Mouse (Mus musculus) spleen, postnatal 0 days (tissue): ENCODE data around the gene Morn3. TPM values are rescaled to one million over a fixed set of nuclear protein-coding genes. Genes with fewer than 3 reads are reported as not detected.

Source experiments
- polyA plus RNA-seq: library from polyadenylated mRNA; unstranded; fragments of >200 nt; fragmentation: Nextera tagmentation; extraction: Ambion mirVana; gene quantifications from 2 replicates; pipeline ENCODE4 v1.2.1, GENCODE M21; 2015

Gene Morn3
- polyA plus RNA-seq, result 1.8 and 1.9 TPM in 2 replicates

DNA sequence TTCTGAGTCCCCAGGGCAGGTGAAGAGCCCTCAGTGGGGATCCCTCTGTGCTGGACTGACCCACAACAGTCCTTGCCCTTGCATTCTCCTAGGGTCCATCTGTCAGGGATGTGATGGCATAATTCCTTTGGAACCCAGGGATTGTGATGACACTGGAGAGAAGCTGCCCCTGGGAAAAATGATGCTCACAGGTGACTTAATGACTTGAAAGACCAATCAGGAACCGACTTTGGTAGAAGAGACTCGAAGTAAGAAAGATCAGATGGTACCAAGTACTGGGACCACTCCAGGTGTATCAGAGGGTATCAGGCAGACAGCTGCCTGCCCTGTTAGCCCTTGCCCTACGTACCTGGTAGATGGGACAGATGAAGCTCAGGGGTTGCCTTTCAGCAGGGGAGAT lies at the start of gene Morn3:
Gene Morn3 (minus strand): TSS at position 101 of the 400 bp plus-strand sequence.

DNA sequence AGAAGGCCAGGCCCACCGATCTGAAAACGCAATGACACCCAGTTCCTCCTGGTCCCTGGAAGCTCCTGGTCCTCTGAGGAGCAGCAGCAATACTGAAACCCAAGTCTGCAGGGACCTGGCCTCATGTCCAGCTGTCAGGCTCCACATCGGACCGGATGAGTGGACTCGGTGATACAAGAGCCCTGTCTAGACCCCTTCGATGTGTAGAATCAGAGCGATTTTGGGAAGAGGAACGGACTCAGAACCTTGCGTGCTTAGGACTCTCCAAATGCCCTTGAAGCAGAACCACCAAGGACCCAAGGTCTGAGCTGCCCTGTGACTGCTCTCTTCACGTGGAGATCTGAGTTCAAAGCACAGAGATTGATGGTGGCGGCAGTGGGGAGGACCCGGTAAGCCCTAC lies 21.3 kb upstream of the Morn3 start, which contains the start of gene Tmem120b:
Gene Tmem120b (plus strand): TSS at position 301 of the 400 bp plus-strand sequence.

DNA sequence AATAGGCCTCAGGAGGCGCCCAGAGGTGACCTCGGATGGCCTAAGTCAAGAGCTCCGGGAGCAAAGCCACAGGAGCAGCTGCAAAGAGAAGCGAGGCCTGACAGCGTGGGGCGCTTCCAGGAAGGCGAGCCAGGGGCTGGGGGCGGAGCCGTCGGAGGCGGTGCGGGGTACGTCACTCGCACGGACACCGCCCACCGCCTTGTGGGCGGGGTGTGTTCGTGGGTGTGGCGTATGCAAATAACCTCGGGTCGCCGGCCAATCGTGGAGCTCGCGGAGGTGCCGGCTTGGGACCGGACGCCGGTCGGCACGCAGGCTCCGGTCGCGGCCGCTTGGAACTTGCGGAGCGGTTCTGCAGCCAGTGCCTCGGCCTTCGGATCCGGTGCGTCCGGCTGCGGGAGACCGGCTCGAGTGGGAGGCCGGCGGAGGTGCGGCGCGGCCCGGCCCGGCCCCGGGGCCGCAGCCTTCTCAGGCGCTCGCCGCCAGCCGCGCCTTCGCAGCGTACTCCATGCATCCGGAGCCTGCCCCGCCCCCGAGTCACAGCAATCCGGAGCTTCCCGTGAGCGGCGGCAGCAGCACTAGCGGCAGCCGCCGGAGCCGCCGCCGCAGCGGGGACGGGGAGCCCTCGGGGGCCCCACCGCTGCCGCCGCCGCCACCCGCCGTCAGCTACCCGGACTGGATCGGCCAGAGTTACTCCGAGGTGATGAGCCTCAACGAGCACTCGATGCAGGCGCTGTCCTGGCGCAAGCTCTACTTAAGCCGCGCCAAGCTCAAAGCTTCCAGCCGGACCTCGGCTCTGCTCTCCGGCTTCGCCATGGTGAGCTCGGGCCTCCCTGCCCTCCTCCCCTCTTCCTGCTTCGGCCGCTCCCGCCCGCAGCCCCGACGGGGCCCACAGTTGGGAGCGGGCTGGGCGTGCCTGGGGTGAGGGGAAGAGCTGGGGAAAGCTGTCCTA lies 31.8 kb downstream of the Morn3 start, which contains the start of gene Orai1:
Gene Orai1 (plus strand): TSS at position 322 of the 949 bp plus-strand sequence.

DNA sequence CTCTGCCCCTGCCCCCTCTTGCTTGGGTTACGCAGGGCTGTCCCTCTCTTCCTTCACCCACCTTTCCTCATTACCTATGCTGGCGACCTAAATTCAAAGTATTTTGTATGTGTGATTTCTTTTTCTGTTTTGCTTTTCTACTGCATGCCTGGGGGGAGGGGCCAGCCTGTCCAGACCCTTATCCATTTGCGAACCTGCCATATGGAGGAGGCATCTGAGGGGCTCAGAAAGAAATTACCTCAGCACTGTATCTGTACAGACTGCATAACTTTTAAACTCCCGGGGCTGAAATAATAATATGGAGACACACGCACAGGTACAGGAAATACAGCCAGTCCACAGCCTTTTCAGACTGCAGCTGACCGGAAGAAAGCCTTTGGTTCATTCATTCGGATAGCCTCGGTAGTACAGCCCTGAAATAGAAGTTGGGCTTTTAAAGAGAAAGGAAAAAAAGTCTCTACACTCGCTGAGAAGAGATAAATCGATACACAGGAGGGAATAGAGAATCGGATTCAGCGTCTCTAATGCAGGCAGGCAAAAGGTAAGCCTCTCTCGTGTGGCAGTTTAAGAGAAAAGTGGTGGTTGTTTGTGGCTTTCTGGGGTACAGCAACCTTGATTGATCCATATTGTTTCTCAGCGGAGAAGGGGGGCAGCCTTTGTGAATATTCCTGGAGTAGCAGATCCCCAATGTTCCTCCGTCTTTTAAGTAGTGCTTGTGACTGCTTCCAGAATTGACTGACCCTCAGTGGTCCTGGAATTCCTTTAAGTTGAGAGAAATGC lies 57.1 kb downstream of the Morn3 start, which contains the start of gene Kdm2b:
Gene Kdm2b (minus strand): TSS at position 273 of the 780 bp plus-strand sequence.

Other genes starting within 250 kb of the Morn3 start
- gene Anapc5, start 225.7 kb downstream of the Morn3 start, polyA plus RNA-seq, result 233 and 241 TPM in 2 replicates
- 14.5 and 16.3 TPM in 2 replicates for gene Rnf34, start 197.0 kb downstream of the Morn3 start, polyA plus RNA-seq
- 20.1 and 22.7 TPM in 2 replicates for gene Kdm2b, start 57.2 kb downstream of the Morn3 start, polyA plus RNA-seq
- 18.6 and 26.4 TPM in 2 replicates for gene Orai1, start 31.9 kb downstream of the Morn3 start, polyA plus RNA-seq
- gene Tmem120b, start 21.4 kb upstream of the Morn3 start, polyA plus RNA-seq, result 27.5 and 36.0 TPM in 2 replicates
- 3.5 and 4.3 TPM in 2 replicates for gene Rhof, start 85.7 kb upstream of the Morn3 start, polyA plus RNA-seq
- gene Setd1b, start 95.2 kb upstream of the Morn3 start, polyA plus RNA-seq, result 8.2 and 8.9 TPM in 2 replicates
- gene Psmd9, start 122.4 kb upstream of the Morn3 start, polyA plus RNA-seq, result 130 and 142 TPM in 2 replicates
- gene Hpd, start 135.7 kb upstream of the Morn3 start, polyA plus RNA-seq, result 0.42 and 0.76 TPM in 2 replicates
- gene Wdr66, start 205.1 kb upstream of the Morn3 start, polyA plus RNA-seq, result 0.18 and 0.38 TPM in 2 replicates